Mouse (Mus musculus) heart, embryonic 10.5 days (tissue): ENCODE results near the gene Bsg. TPM values are rescaled to one million over a fixed set of nuclear protein-coding genes. Genes with fewer than 3 reads are reported as not detected.

Source experiments
- DNase-seq: peaks from one replicate; pipeline ENCODE4 v3.0.0-alpha.2; 2017; ENCODE audit warnings: low spot score
- H3K27ac ChIP-seq: fragments of 300-500 bp; sonication (generic); 2 replicates; pipeline ENCODE4 v1.5.1; 2016; ENCODE audit warnings: mild to moderate bottlenecking
- H3K27me3 ChIP-seq: fragments of 300-500 bp; sonication (generic); 2 replicates; pipeline ENCODE4 v1.6.1; 2016; ENCODE audit warnings: mild to moderate bottlenecking; ENCODE audit not compliant: poor library complexity, insufficient read depth, severe bottlenecking
- H3K36me3 ChIP-seq: fragments of 300-500 bp; sonication (generic); 2 replicates; pipeline ENCODE4 v1.6.1; 2016; ENCODE audit warnings: mild to moderate bottlenecking, moderate library complexity
- H3K4me1 ChIP-seq: fragments of 300-500 bp; sonication (generic); 2 replicates; pipeline ENCODE4 v1.6.1; 2016; ENCODE audit warnings: mild to moderate bottlenecking
- H3K4me3 ChIP-seq: fragments of 300-500 bp; sonication (generic); 2 replicates; pipeline ENCODE4 v1.5.1; 2016; ENCODE audit warnings: mild to moderate bottlenecking, moderate library complexity
- H3K9me3 ChIP-seq: fragments of 300-500 bp; sonication (generic); 2 replicates; pipeline ENCODE4 v1.6.1; 2016; ENCODE audit warnings: mild to moderate bottlenecking, moderate library complexity
- WGBS: fragments of 180-500 bp; shearing (Covaris S2); methylation state at CpG from one replicate; pipeline ENCODE4 v1.1.7; 2016; 5-methylcytosine and 5-hydroxymethylcytosine counted together
- polyA plus RNA-seq: library from polyadenylated mRNA; unstranded; fragments of >200 nt; fragmentation: Nextera tagmentation; extraction: Ambion mirVana; gene quantifications from 2 replicates; pipeline ENCODE4 v1.2.1, GENCODE M21; 2016

Gene Bsg
- polyA plus RNA-seq, 1 experiment from 2014 or later, result 1,251 TPM

- Histone ChIP-seq H3K4me1 (peaks cover 45% of the 10 kb centered on the region), H3K4me3 (no peak overlapping the region), H3K27me3 (peaks cover 63% of the 10 kb centered on the region), H3K27ac (no peak overlapping the region), H3K9me3 (peaks cover 3% of the 10 kb centered on the region; the same call in 1 of the 2 replicates), H3K36me3 (peaks cover 22% of the 10 kb centered on the region)
- no peak for DNase-seq
- 63% methylated on average over 4 of the region's 4 CpGs for WGBS
These were observed 10.7 kb downstream of the Bsg start for GRCm38 (mm10) chr10:79714996-79715395.

DNA sequence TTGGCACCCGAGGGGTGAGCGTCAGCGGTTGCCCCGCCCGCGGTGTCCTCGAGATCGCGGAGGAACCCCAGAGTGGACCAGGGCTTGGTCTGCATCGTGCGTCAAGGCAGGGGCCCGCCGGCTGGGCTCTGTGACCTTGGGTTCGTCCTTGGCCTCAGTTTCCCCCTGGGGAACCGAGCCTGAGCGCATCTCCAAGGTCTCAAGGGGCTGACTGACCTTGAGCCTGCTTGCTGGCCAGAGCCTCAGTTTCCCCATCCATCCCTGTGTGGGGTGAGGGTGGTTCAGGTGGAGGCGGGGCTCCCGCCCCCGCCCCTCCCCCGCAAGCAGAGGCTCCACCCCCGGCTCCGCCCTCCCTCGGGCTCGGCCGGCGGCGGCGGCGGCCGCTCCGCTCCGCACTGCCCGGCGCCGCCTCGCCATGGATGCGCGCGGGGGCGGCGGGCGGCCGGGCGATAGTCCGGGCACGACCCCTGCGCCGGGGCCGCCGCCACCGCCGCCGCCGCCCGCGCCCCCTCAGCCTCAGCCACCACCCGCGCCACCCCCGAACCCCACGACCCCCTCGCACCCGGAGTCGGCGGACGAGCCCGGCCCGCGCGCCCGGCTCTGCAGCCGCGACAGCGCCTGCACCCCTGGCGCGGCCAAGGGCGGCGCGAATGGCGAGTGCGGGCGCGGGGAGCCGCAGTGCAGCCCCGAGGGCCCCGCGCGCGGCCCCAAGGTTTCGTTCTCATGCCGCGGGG lies 12.1 kb downstream of the Bsg start, which contains the start of gene Hcn2:
TSS of gene Hcn2 (plus strand) at position 381 of the 734 bp plus-strand sequence.
- WGBS, result 2% methylated on average over 85 of the region's 91 CpGs
- DNase-seq, result no peak
- Histone ChIP-seq H3K4me1 (peaks cover 31% of the 10 kb centered on the region), H3K27ac (0 out of 2 replicates have a peak within 1 kb of the TSS, but pooled peaks have one; percentile 2), H3K27me3 (peaks cover 71% of the 10 kb centered on the region), H3K36me3 (peaks cover 8% of the 10 kb centered on the region), H3K9me3 (peaks cover 3% of the 10 kb centered on the region; the same call in 1 of the 2 replicates), H3K4me3 (peak within 1 kb of the TSS; percentile 76)

- Histone ChIP-seq H3K27ac (no peak overlapping the region), H3K36me3 (peaks cover 2% of the 10 kb centered on the region), H3K4me1 (peaks cover 27% of the 10 kb centered on the region), H3K9me3 (peaks cover 3% of the 10 kb centered on the region; the same call in 1 of the 2 replicates), H3K4me3 (peak overlapping the region; percentile 76), H3K27me3 (peaks cover 71% of the 10 kb centered on the region)
- DNase-seq, result no peak
- WGBS, result 1% methylated on average over 43 of the region's 44 CpGs
These were observed 12.7 kb downstream of the Bsg start for GRCm38 (mm10) chr10:79716988-79717355.

DNA sequence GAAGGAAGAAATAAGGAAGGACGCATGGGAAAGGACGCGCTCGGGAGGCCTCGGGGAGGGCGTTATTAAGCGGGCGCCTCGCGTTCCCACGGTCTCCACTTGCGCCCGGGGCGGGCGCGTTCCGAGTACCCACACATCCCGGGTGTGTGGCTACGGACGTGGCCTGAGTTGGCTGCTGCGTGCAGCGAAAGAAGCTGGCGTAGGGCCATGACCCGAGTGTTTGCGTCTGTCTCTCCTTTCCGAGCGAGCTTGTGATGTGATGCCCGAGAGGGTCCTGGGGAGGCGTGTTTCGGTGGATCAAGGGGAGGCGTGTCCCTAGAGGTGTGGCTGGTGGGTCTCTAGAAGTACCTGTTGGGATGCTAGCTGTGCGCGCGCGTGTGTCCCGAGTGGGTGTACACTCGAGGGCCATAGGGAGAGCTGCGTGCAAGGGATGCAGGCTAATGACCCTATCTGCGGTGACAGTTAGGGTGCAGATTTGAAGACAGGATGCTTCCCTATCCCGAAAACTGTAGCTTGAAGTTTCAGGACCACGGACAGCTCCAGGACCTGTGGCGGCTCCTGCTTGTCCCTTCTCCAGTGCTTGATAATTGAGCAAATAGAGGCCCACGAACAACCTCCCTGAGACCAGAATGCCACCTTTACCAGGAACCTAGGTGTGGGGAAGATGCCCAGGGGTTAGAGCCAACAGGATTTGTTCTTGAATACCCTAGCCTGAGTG lies 13.5 kb downstream of the Bsg start:
- peaks cover 3% of the 10 kb centered on the region; the same call in 1 of the 2 replicates for H3K9me3 ChIP-seq
- H3K27ac ChIP-seq, result no peak overlapping the region
- H3K4me1 ChIP-seq, result peaks cover 21% of the 10 kb centered on the region
- H3K4me3 ChIP-seq, result peak overlapping the region; percentile 76
- peak; percentile 85 for DNase-seq
- H3K27me3 ChIP-seq, result peaks cover 71% of the 10 kb centered on the region
- no peaks in the 10 kb centered on the region for H3K36me3 ChIP-seq
- WGBS, result 7% methylated on average over 43 of the region's 43 CpGs

DNA sequence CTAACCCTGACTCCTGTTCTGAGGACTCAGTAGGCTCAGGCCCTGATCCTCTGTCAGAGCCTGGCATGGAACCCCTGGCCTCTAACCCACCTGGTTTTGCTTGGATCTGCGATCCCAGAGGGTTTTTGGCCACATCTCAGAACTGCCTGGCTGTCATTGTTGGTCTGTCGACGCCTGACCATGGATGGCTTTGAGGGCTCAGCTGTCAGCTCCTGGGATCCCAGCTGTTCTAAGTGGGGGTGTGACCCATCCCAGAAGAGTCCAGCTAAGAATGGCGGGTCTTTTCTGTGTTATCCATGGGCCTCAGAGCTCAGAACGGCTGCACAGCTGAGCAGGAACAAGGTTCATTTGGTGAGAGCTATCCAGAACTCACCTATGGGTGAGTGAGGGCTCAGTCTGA lies 16.8 kb downstream of the Bsg start:
- Histone ChIP-seq H3K9me3 (no peaks in the 10 kb centered on the region), H3K36me3 (no peaks in the 10 kb centered on the region), H3K27me3 (peaks cover 51% of the 10 kb centered on the region), H3K4me3 (no peak overlapping the region), H3K27ac (no peak overlapping the region), H3K4me1 (peaks cover 25% of the 10 kb centered on the region)
- no peak for DNase-seq
- 60% methylated on average over 5 of the region's 5 CpGs for WGBS

- WGBS, result 74% methylated on average over 6 of the region's 6 CpGs
- no peak overlapping the region for H3K27ac ChIP-seq
- no peak for DNase-seq
- peaks cover 3% of the 10 kb centered on the region; the same call in 1 of the 2 replicates for H3K9me3 ChIP-seq
- peaks cover 33% of the 10 kb centered on the region for H3K27me3 ChIP-seq
- H3K4me1 ChIP-seq, result peaks cover 7% of the 10 kb centered on the region
- H3K36me3 ChIP-seq, result no peaks in the 10 kb centered on the region
- H3K4me3 ChIP-seq, result no peak overlapping the region
These were observed 18.8 kb downstream of the Bsg start for GRCm38 (mm10) chr10:79723047-79723446.

- WGBS, result 67% methylated on average over 7 of the region's 7 CpGs
- H3K4me3 ChIP-seq, result no peak overlapping the region
- no peak overlapping the region for H3K27ac ChIP-seq
- H3K4me1 ChIP-seq, result peaks cover 11% of the 10 kb centered on the region
- peaks cover 3% of the 10 kb centered on the region; the same call in 1 of the 2 replicates for H3K9me3 ChIP-seq
- no peaks in the 10 kb centered on the region for H3K36me3 ChIP-seq
- H3K27me3 ChIP-seq, result peaks cover 33% of the 10 kb centered on the region
- no peak for DNase-seq
These were observed 19.4 kb downstream of the Bsg start for GRCm38 (mm10) chr10:79723692-79724091.

- 36% methylated on average over 11 of the region's 11 CpGs for WGBS
- Histone ChIP-seq H3K9me3 (peaks cover 3% of the 10 kb centered on the region; the same call in 1 of the 2 replicates), H3K27me3 (peaks cover 16% of the 10 kb centered on the region; the same call in 1 of the 2 replicates), H3K4me1 (peaks cover 11% of the 10 kb centered on the region), H3K27ac (no peak overlapping the region), H3K4me3 (no peak overlapping the region), H3K36me3 (no peaks in the 10 kb centered on the region)
- DNase-seq, result peak; percentile 83
These were observed 21.8 kb downstream of the Bsg start for GRCm38 (mm10) chr10:79726090-79726489.

- H3K27ac ChIP-seq, result no peak overlapping the region
- H3K36me3 ChIP-seq, result peaks cover 1% of the 10 kb centered on the region; the same call in 1 of the 2 replicates
- H3K4me3 ChIP-seq, result no peak overlapping the region
- 63% methylated on average over 28 of the region's 28 CpGs for WGBS
- no peak for DNase-seq
- peaks cover 10% of the 10 kb centered on the region for H3K4me1 ChIP-seq
- peaks cover 12% of the 10 kb centered on the region; the same call in 1 of the 2 replicates for H3K27me3 ChIP-seq
- H3K9me3 ChIP-seq, result peaks cover 3% of the 10 kb centered on the region; the same call in 1 of the 2 replicates
These were observed 24.3 kb downstream of the Bsg start for GRCm38 (mm10) chr10:79728323-79729249.

DNA sequence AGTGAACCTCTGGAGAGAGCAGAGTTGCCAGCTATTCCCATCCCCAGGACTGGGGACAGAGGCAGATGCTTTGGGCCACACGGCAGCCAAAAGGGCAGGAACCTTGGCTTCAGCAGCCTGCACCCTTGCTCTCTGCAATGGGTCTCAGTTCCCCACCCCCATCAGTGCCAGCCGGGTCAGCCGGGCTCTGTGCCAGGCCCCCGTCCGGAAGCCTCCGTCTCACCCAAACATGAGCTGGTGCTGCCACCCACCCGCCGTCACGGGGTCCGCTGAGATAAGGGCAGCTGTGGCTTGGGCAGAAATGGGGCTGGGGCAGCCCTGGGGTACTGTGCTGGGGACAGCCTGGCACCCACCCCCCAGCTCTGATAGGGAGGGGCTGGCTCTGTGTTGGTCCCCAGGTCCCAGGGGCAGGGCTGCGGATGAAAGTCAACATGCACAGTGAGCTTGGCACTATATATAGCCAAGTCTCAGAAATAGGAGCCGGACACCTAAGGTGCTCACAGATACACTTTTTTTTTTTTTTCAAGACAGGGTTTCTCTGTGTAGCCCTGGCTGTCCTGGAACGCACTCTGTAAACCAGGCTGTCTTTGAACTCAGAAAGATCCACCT lies 25.2 kb downstream of the Bsg start:
- no peak for DNase-seq
- H3K4me1 ChIP-seq, result 0 out of 2 replicates have a peak, but pooled peaks cover 5% of the 10 kb centered on the region
- H3K36me3 ChIP-seq, result peaks cover 10% of the 10 kb centered on the region
- peaks cover 20% of the 10 kb centered on the region; the same call in 1 of the 2 replicates for H3K27me3 ChIP-seq
- peaks cover 3% of the 10 kb centered on the region; the same call in 1 of the 2 replicates for H3K9me3 ChIP-seq
- WGBS, result 70% methylated on average over 13 of the region's 13 CpGs
- no peak overlapping the region for H3K27ac ChIP-seq
- H3K4me3 ChIP-seq, result no peak overlapping the region

DNA sequence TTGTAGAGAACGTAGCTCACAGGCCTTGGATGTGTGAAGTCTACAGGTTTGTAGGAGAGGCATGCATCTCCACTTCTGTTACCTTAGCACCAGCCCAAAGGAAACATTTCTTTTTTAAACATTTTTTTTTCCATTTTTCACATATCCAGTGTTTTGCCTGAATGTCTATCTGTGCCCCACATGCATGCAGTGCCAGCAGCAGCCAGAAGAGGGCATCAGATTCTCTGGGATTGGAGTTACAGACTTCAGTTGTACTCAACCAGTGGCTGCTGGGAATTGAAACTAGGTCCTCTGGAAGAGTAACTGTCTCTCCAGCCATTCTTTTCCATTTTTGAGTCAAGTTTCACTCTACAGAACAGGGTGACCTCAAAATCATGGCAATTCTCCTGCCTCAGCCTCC lies 28.2 kb downstream of the Bsg start:
- Histone ChIP-seq H3K36me3 (peaks cover 39% of the 10 kb centered on the region), H3K4me3 (no peak overlapping the region), H3K27ac (no peak overlapping the region), H3K27me3 (peaks cover 50% of the 10 kb centered on the region), H3K4me1 (peaks cover 16% of the 10 kb centered on the region), H3K9me3 (peaks cover 24% of the 10 kb centered on the region)
- 93% methylated on average over 1 of the region's 1 CpGs for WGBS
- DNase-seq, result no peak

- H3K27ac ChIP-seq, result no peak overlapping the region
- no peak overlapping the region for H3K4me3 ChIP-seq
- no peak for DNase-seq
- H3K4me1 ChIP-seq, result peaks cover 11% of the 10 kb centered on the region
- peaks cover 47% of the 10 kb centered on the region for H3K27me3 ChIP-seq
- H3K36me3 ChIP-seq, result peaks cover 53% of the 10 kb centered on the region
- 81% methylated on average over 15 of the region's 15 CpGs for WGBS
- peaks cover 36% of the 10 kb centered on the region for H3K9me3 ChIP-seq
These were observed 29.6 kb downstream of the Bsg start for GRCm38 (mm10) chr10:79733847-79734246.
